In genomic region chr4:130252441-130253157, GRCm38 (mm10) we compare ENCODE assay signal across 8 mouse cellular contexts. TPM values are rescaled to one million over a fixed set of nuclear protein-coding genes. Genes with fewer than 3 reads are reported as not detected.
DNase-seq lines count a peak whose midpoint lies in the region; ATAC-seq lines count a peak whose summit lies in the region.

No protein-coding gene starts in this region.

- intact Hi-C loops in left cerebral cortex, postnatal 10 days (cut with DNase I): no loop called here

- no peaks in the 10 kb centered on the region for H3K4me1 ChIP-seq in forebrain, embryonic 13.5 days
- H3K4me1 ChIP-seq in forebrain, embryonic 15.5 days: no peaks in the 10 kb centered on the region
- H3K4me1 ChIP-seq in liver, embryonic 13.5 days (replicated peaks): peaks cover 47% of the 10 kb centered on the region

- 0 out of 2 replicates have a peak, but pooled peaks have one; percentile 30 for ATAC-seq in forebrain, embryonic 13.5 days
- ATAC-seq in forebrain, embryonic 15.5 days (replicated peaks): no peak
- ATAC-seq in liver, embryonic 13.5 days (ENCODE audit: low read depth): peak; percentile 97

- peaks cover 81% of the 10 kb centered on the region for H3K36me3 ChIP-seq in forebrain, embryonic 13.5 days (ENCODE audit: poor library complexity, severe bottlenecking)
- peaks cover 58% of the 10 kb centered on the region for H3K36me3 ChIP-seq in forebrain, embryonic 15.5 days
- H3K36me3 ChIP-seq in liver, embryonic 13.5 days: no peaks in the 10 kb centered on the region

- no peak overlapping the region for H3K4me2 ChIP-seq in forebrain, embryonic 13.5 days
- no peak overlapping the region for H3K4me2 ChIP-seq in forebrain, embryonic 15.5 days (replicated peaks)
- peak overlapping the region; percentile 69 for H3K4me2 ChIP-seq in liver, embryonic 13.5 days

- no peaks in the 10 kb centered on the region for H3K27me3 ChIP-seq in forebrain, embryonic 13.5 days
- no peaks in the 10 kb centered on the region for H3K27me3 ChIP-seq in forebrain, embryonic 15.5 days
- H3K27me3 ChIP-seq in liver, embryonic 13.5 days: peaks cover 14% of the 10 kb centered on the region; the same call in 1 of the 2 replicates

- H3K4me3 ChIP-seq in forebrain, embryonic 13.5 days: no peak overlapping the region
- no peak overlapping the region for H3K4me3 ChIP-seq in forebrain, embryonic 15.5 days
- H3K4me3 ChIP-seq in liver, embryonic 13.5 days (replicated peaks): peak overlapping the region; percentile 59

- no peak overlapping the region for H3K9ac ChIP-seq in forebrain, embryonic 13.5 days
- H3K9ac ChIP-seq in forebrain, embryonic 15.5 days (replicated peaks): no peak overlapping the region
- H3K9ac ChIP-seq in liver, embryonic 13.5 days: peak overlapping the region; percentile 76

- no peak overlapping the region for H3K27ac ChIP-seq in forebrain, embryonic 13.5 days
- H3K27ac ChIP-seq in forebrain, embryonic 15.5 days (replicated peaks): no peak overlapping the region
- H3K27ac ChIP-seq in liver, embryonic 13.5 days: peak overlapping the region; percentile 97

- no peaks in the 10 kb centered on the region for H3K9me3 ChIP-seq in forebrain, embryonic 13.5 days (replicated peaks)
- H3K9me3 ChIP-seq in forebrain, embryonic 15.5 days: no peaks in the 10 kb centered on the region
- H3K9me3 ChIP-seq in liver, embryonic 13.5 days (replicated peaks): no peaks in the 10 kb centered on the region

- 64% methylated on average over 8 of the region's 8 CpGs for WGBS in forebrain, embryonic 13.5 days
- WGBS in forebrain, embryonic 15.5 days: 65% methylated on average over 8 of the region's 8 CpGs
- 37% methylated on average over 8 of the region's 8 CpGs for WGBS in liver, embryonic 13.5 days (ENCODE audit: insufficient replicate concordance)

- DNase-seq in A20 (ENCODE audit: low read depth, low spot score): peak; percentile 83
- DNase-seq in c-Kit-positive CD71-negative TER-119-negative erythroid progenitor cells, embryonic 14.5 days (ENCODE audit: low read depth): peak; percentile 54
- DNase-seq in liver, embryonic 13.5 days: peak; percentile 96
- DNase-seq in left cerebral cortex, postnatal 10 days (ENCODE audit: extremely low spot score in 1 of 2, low spot score in 2 of 2): no peak
- DNase-seq in urinary bladder, postnatal 10 days (ENCODE audit: low spot score): no peak
- DNase-seq in urinary bladder, postnatal 25 days (ENCODE audit: low spot score): no peak

RNA-seq across cellular contexts. Expression of gene Serinc2, which starts 26.4 kb away (rescaled TPM):
- polyA plus RNA-seq in forebrain, embryonic 13.5 days (2015; fragmentation: Nextera tagmentation; extraction: Ambion mirVana): 101 and 107 TPM in 2 replicates
- polyA plus RNA-seq in forebrain, embryonic 15.5 days (2015; fragmentation: Nextera tagmentation; extraction: Ambion mirVana): 87.4 and 97.3 TPM in 2 replicates
- 0.99 and 1.6 TPM in 2 replicates for polyA plus RNA-seq in liver, embryonic 13.5 days (2015; fragmentation: Nextera tagmentation; extraction: Ambion mirVana)
- 1 to 10 TPM; 2.9 to 3.1 TPM for total RNA-seq in left cerebral cortex, postnatal 10 days (2021)

RNA-seq across cellular contexts. Expression of gene Gm853, which starts 30.4 kb away (rescaled TPM):
- 0.13 TPM in 1 of 2 replicates, not detected in the other for polyA plus RNA-seq in forebrain, embryonic 13.5 days (2015; fragmentation: Nextera tagmentation; extraction: Ambion mirVana)
- 0.15 and 0.34 TPM in 2 replicates for polyA plus RNA-seq in forebrain, embryonic 15.5 days (2015; fragmentation: Nextera tagmentation; extraction: Ambion mirVana)
- polyA plus RNA-seq in liver, embryonic 13.5 days (2015; fragmentation: Nextera tagmentation; extraction: Ambion mirVana): not detected in 2 replicates
- not detected for total RNA-seq in left cerebral cortex, postnatal 10 days (2021)

RNA-seq across cellular contexts. Expression of gene Fabp3, which starts 55.8 kb away (rescaled TPM):
- polyA plus RNA-seq in forebrain, embryonic 13.5 days (2015; fragmentation: Nextera tagmentation; extraction: Ambion mirVana): 46.8 and 49.5 TPM in 2 replicates
- polyA plus RNA-seq in forebrain, embryonic 15.5 days (2015; fragmentation: Nextera tagmentation; extraction: Ambion mirVana): 95.6 and 102 TPM in 2 replicates
- polyA plus RNA-seq in liver, embryonic 13.5 days (2015; fragmentation: Nextera tagmentation; extraction: Ambion mirVana): 1.5 and 2.8 TPM in 2 replicates
- total RNA-seq in left cerebral cortex, postnatal 10 days (2021): 100 to 1,000 TPM; 218 to 234 TPM

RNA-seq across cellular contexts. Expression of gene Gm10570, which starts 55.9 kb away (rescaled TPM):
- 0.72 TPM in 1 of 2 replicates, not detected in the other for polyA plus RNA-seq in forebrain, embryonic 13.5 days (2015; fragmentation: Nextera tagmentation; extraction: Ambion mirVana)
- polyA plus RNA-seq in forebrain, embryonic 15.5 days (2015; fragmentation: Nextera tagmentation; extraction: Ambion mirVana): 0.55 and 1.1 TPM in 2 replicates
- not detected in 2 replicates for polyA plus RNA-seq in liver, embryonic 13.5 days (2015; fragmentation: Nextera tagmentation; extraction: Ambion mirVana)
- 1 to 10 TPM in 1 of 2 experiments, not detected in 1; 1.8 TPM for total RNA-seq in left cerebral cortex, postnatal 10 days (2021)

Comparison
In these comparisons a context has a peak if more than half of its experiments do, and no peak if none do; other contexts are left out.
1. DNase-seq: peak in A20 (single experiment), c-Kit-positive CD71-negative TER-119-negative erythroid progenitor cells, embryonic 14.5 days (single experiment) and liver, embryonic 13.5 days (single experiment); none in left cerebral cortex, postnatal 10 days (0 of 2), urinary bladder, postnatal 10 days (single experiment) and urinary bladder, postnatal 25 days (single experiment).
2. RNA of gene Serinc2, which starts 26.4 kb away (polyA plus RNA-seq): 101 to 107 TPM in forebrain, embryonic 13.5 days and 87.4 to 97.3 TPM in forebrain, embryonic 15.5 days; 0.99 to 1.6 TPM in liver, embryonic 13.5 days; every median in the first group is over 10 times any median in the second.
3. RNA of gene Fabp3, which starts 55.8 kb away (polyA plus RNA-seq): 95.6 to 102 TPM in forebrain, embryonic 15.5 days and 46.8 to 49.5 TPM in forebrain, embryonic 13.5 days; 1.5 to 2.8 TPM in liver, embryonic 13.5 days; every median in the first group is over 10 times any median in the second.